Mouse (Mus musculus): ENCODE results near the gene Cd300e.
A peak's percentile ranks its signal among the peaks of the same experiment; 100 is the strongest.

Gene Cd300e

GRCm38 (mm10) chr11:115062077-115062476, at the start of gene Cd300e:
Gene Cd300e (minus strand): TSS chr11:115062177.
- no peak for DNase-seq

DNA sequence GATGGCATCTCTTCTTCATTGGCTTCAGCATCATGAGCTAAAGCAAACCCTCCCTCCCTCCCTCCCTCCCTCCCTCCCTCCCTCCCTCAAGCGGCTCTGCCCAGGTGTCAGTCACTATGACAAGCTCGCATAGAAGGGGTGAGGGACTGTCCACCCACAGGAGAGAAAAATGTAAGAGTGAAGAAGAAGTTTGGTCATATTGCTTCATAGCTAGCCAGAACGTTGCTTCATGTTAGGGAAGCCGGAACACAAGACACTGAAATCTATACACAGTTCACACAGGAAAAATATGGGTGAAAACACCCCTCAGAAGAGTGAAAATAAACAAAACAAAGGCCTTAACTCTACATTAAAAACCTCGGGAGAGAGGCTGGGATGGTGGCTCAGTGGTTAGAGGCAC, 48.3 kb upstream of the Cd300e start:
- no peak for DNase-seq

DNA sequence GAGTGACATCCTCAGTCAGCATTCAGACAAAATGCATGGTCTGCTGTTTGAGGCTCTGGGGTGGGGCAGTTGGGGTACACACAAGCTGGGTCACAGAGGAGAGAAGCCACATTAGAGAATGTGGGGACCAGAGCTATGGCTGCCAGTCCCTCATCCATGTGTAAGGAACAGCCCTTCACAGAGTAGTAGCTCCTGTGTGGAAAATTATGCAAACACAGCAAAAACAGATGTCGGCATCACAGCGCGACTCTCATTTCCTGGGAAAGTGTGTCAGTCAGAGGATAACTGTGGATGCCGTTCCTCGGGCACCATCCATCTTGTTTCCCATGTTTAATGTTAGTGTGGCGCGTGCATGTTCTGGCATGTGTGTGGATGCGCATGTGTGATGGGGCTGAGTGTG, 46.2 kb upstream of the Cd300e start:
- no peak for DNase-seq

DNA sequence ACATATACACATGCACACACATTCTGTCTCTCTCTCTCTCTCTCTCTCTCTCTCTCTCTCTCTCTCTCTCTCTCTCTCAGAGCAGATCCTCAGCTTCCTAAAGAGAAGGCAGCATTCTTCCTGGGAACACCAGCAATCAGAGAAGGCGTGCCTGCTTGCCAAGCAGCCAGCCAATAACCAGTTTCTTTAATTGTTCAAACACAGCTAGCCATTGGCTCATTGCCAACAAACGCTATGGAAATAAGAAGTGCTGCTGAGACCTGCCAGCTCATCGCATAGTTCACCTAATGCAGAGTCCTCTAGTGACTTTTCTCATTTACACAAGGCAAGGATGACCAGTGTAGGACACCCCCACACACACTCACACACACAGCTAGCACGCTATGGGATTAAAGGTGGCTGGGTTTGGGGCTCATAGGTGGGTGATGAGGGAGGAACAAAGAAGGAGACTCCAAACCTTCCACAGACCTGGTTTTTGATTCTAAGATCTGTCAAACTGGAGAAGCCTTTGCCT, 45.5 kb upstream of the Cd300e start:
- no peak for DNase-seq

- no peak for DNase-seq
These were observed 44.7 kb upstream of the Cd300e start for GRCm38 (mm10) chr11:115106638-115107037.

- no peak for DNase-seq
These were observed 43.0 kb upstream of the Cd300e start for GRCm38 (mm10) chr11:115104769-115105563.

- no peak for DNase-seq
These were observed 41.8 kb upstream of the Cd300e start for GRCm38 (mm10) chr11:115103470-115104413.

DNA sequence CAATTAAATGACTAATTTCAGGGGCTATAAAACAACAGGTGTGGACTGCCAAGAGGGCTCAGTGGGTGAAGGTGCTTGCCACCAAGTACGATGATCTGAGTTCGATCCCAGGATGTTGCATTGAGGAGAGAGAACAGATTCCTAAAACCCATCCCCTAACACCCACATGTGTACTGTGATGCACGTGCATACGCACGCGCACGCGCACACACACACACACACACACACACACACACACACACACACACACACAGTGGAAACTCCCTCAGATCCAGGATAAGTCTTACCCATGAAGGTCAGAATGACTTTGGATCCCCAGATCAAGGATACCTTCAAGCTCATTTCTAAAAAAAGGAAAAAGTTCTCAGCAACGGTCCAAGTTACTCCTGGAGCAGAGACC, 40.1 kb upstream of the Cd300e start:
- no peak for DNase-seq

DNA sequence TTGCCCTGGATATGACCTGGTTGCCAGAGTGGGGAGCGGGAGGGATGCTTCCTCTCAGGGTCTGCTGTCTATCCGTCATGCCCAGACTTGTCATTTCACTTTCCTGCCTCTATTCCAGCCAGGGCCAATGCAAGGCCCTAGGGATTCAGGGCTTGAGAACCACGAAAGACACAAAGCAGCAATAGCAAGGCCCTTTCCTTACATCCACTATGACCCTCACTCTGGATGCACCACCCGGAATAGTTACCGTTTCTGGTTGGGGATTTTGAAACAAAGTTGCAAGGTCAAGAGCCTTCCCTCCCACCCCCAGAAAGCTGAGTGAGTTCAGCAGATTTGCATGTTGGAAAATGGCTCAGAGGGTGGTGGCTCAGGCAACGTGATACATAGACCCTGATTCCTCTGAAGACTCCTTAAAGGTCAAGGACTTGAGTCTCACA, 39.7 kb upstream of the Cd300e start:
- DNase-seq, result no peak

DNA sequence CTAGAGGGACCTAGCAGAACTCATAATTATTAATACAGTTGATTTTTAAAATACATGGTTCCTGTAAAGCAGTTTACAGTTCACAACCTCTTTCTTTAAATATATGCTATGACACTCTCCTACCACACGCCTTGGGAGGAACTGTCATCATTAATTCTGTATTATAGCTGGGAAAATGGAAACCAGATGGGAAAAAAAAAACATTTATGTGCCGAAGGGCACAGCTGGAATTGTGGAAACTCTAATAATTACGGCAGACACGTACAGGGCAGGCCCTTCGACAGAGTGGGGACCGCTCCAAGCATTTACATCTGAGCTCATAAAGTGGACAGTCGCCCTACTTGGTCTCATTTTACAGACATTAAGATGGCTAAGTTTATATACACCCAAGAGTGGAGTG, 38.8 kb upstream of the Cd300e start:
- no peak for DNase-seq

DNA sequence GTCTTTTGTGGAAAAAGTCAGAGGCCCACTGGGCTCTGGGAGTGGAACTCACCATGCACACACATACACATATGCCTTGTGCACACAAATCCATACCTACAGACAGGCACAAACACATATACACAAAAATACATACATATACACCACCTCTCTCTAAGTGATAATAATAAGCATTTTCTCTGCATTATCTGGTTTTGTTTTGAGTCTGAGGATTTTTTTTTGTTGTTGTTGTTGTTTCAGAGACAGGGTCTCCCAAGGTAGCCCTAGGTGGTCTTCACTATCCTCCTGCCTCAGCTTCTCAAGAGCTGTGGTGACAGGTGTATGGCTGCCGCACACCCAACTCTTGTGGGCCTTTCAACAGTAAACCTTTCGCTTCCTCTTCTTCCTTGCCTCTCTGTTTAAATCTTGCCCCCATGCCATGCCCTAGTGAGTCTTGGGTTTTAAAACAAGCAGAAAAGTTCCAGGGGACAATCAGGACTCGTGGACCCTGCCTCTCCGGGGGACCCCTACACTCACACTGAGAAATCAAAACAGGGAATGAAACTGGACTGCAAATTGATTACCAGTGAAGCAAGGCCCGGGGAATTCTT, 38.1 kb upstream of the Cd300e start:
- DNase-seq, result no peak

DNA sequence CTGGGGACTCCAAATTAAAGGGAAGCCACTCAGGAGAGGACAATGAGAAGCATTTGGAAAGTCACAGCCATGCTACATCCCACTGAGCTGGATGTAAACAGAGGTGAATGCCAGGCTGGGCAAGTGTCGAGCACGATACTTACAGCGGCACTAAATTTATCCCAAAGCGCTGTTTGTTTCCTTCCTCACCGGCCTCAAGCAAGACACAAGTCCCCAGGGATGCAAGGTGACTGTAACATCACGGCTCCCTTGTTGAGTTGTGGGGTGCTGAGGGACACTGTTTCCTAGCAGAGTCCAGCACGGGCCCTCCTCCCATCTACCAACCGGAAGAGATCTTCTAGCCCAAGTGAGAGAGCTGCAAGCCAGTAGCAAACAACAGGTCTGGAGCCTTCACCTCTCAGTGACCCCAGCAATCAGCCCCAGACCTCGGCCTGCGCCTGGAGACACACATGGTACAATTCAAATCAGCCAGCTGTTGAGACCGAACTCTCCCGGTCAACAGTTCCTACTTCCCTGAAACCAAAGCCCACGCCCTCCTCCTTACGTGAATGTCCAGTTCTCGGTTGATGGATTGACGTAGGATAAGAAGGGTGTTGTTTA, 37.4 kb upstream of the Cd300e start:
- DNase-seq, result no peak

- DNase-seq, result no peak
These were observed 36.4 kb upstream of the Cd300e start for GRCm38 (mm10) chr11:115098203-115098932.

DNA sequence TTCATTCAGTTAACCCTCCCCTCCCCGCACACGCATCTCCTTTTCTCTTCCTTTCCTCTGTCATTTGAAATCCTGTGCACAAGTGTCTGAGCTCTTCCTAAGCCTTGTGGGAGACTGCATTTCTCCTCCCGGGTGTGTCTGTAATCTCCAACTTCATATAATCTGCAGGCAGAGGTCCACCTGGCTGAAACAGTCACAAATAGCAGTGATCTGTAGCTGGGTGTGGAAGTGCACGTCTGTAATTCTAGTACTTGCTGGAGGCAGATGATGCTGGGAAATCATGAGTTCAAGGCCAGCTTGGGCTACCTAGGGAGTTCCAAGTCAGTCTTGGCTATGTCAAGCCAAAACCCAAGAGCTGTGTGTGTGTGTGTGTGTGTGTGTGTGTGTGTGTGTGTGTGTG, 30.2 kb upstream of the Cd300e start:
- DNase-seq, result no peak

GRCm38 (mm10) chr11:115091362-115091901, 29.5 kb upstream of the Cd300e start, which contains the start of gene Rab37:
Gene Rab37 (plus strand): TSS chr11:115091431.
- DNase-seq, result peak; percentile 14

DNA sequence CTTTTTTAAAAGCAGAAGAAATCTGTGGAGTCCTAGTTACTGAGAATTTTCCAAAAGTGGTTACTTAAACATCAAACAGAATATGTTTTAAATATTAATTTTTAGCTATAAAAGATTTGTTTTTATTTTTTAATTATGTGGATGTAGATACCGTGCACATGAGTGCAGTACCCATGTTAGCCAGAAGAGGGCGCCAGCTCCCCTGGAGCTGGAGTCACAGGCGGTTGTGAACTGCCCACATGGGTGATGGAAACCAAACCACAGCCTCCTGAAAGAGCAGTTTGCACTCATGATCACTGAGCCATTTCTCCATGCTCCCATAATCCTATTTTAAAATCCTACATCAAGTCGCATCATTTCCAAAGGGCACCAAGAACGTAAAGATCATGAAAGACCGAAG, 27.9 kb upstream of the Cd300e start:
- DNase-seq, result peak; percentile 18

- no peak for DNase-seq
These were observed 24.2 kb upstream of the Cd300e start for GRCm38 (mm10) chr11:115086213-115086612.

GRCm38 (mm10) chr11:115085064-115085463, 23.1 kb upstream of the Cd300e start:
- no peak for DNase-seq

GRCm38 (mm10) chr11:115084595-115084994, 22.6 kb upstream of the Cd300e start:
- DNase-seq, result no peak

DNA sequence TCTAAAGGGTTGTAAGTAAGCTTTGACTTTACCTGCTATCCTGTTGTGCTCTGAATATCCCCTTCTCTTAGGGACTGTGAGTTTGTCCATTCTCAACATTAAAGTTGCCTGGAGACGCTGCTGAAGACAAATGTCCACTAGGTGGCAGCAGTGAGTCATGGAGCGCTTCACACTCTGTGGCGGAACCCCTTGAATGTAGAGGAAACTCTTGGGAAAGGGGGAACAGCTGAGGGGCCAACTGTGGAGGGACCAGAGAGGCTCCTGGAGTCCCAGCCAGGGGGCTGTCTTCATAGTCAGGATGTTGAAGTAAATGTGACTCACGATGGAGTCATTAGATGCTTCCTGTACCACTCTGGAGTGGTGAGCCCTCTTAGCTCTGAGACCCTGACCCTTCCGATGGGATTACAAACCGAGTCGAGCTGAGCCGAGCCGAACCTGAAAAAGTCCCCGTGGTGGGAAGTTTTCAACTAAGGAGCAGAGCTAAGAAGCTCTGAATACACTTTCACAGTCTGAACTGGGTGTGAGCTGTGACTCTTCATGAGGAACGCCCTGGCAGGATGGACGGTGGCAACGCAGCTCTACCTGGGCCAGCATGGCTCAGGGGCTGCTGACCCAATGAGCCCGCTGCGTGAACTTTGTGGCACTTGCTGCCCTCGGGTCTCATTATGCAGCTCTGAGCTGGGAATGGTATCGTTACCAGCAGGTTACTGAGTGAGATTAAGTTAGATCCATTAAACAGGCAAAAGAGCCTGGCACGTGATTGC, 21.6 kb upstream of the Cd300e start:
- peak; percentile 74 for DNase-seq

DNA sequence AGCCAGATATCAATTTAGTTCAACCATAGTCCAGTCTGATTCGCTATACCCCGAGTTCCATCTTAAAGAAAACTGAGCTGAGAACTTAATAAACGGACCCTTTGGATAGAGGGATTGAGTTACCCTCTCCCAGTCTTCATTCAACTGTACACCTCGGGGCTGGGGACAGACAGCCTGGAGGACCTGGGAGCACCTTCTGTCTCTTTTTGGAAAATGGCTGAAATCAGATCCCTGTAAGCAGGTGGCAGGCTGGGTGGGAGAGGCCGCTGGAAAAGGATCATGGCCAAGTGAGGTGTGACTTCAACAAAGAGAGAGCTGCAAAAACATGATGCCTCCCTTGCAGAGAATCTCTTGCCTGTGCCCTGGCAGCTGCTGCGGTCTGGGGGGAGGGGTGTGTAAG, 20.2 kb upstream of the Cd300e start:
- DNase-seq, result no peak
